Comparison of ENCODE assay signal across 8 mouse cellular contexts in genomic region chr7:100931316-100931925, GRCm38 (mm10). TPM values are rescaled to one million over a fixed set of nuclear protein-coding genes. Genes with fewer than 3 reads are reported as not detected.
DNase-seq lines count a peak whose midpoint lies in the region; ATAC-seq lines count a peak whose summit lies in the region.

No protein-coding gene starts in this region.

- H3K4me2 ChIP-seq in forebrain, embryonic 14.5 days (ENCODE audit: low read length), result peak overlapping the region; percentile 92
- peak overlapping the region; percentile 87 for H3K4me2 ChIP-seq in kidney, embryonic 15.5 days
- H3K4me2 ChIP-seq in midbrain, embryonic 16.5 days (ENCODE audit: low read length), result peak overlapping the region; percentile 67

- H3K27me3 ChIP-seq in forebrain, embryonic 14.5 days (replicated peaks; ENCODE audit: control insufficient read depth, insufficient read depth, low read length), result 0 out of 2 replicates have a peak, but pooled peaks cover 6% of the 10 kb centered on the region
- no peaks in the 10 kb centered on the region for H3K27me3 ChIP-seq in kidney, embryonic 15.5 days
- H3K27me3 ChIP-seq in midbrain, embryonic 16.5 days (ENCODE audit: control insufficient read depth, insufficient read depth, low read depth, low read length), result peaks cover 18% of the 10 kb centered on the region

- H3K36me3 ChIP-seq in forebrain, embryonic 14.5 days (ENCODE audit: control insufficient read depth, insufficient read depth, low read length), result no peaks in the 10 kb centered on the region
- peaks cover 14% of the 10 kb centered on the region for H3K36me3 ChIP-seq in kidney, embryonic 15.5 days
- no peaks in the 10 kb centered on the region for H3K36me3 ChIP-seq in midbrain, embryonic 16.5 days (ENCODE audit: control insufficient read depth, insufficient read depth, low read length)

- peak overlapping the region; percentile 89 for H3K27ac ChIP-seq in forebrain, embryonic 14.5 days (ENCODE audit: low read depth, low read length)
- peak overlapping the region; percentile 100 for H3K27ac ChIP-seq in kidney, embryonic 15.5 days
- H3K27ac ChIP-seq in midbrain, embryonic 16.5 days (ENCODE audit: low read length), result peak overlapping the region; percentile 54

- ATAC-seq in cerebellum, adult (ENCODE audit: insufficient number of reproducible peaks, low FRiP score, low TSS enrichment), result no peak
- ATAC-seq in forebrain, embryonic 14.5 days, result peak; percentile 33
- ATAC-seq in kidney, embryonic 15.5 days (replicated peaks; ENCODE audit: low FRiP score), result peak; percentile 11
- ATAC-seq in midbrain, embryonic 16.5 days, result peak; percentile 33; the same call in 1 of the 2 replicates

- peak overlapping the region; percentile 74 for H3K9ac ChIP-seq in forebrain, embryonic 14.5 days (ENCODE audit: low read length)
- H3K9ac ChIP-seq in kidney, embryonic 15.5 days, result peak overlapping the region; percentile 95
- H3K9ac ChIP-seq in midbrain, embryonic 16.5 days (ENCODE audit: low read depth, low read length), result peak overlapping the region; percentile 23

- DNase-seq in cerebellum, postnatal 10 days, result peak; percentile 32 to 45
- DNase-seq in B cell, adult 2 months, result peak; percentile 14 to 22
- no peak for DNase-seq in forebrain, embryonic 14.5 days (ENCODE audit: low spot score)
- no peak for DNase-seq in cerebellum, postnatal 4 days (ENCODE audit: low spot score in 2 of 2)
- no peak for DNase-seq in left cerebral cortex, adult 9 months (ENCODE audit: low spot score in 2 of 2)

- WGBS in forebrain, embryonic 14.5 days, result 0% methylated on average over 48 of the region's 73 CpGs
- WGBS in kidney, embryonic 15.5 days, result under 1% methylated on average over 71 of the region's 73 CpGs
- 0% methylated on average over 54 of the region's 73 CpGs for WGBS in midbrain, embryonic 16.5 days

- peak overlapping the region; percentile 51 for H3K4me3 ChIP-seq in forebrain, embryonic 14.5 days (ENCODE audit: low read depth, low read length)
- H3K4me3 ChIP-seq in kidney, embryonic 15.5 days (replicated peaks), result peak overlapping the region; percentile 83
- peak overlapping the region; percentile 43 for H3K4me3 ChIP-seq in midbrain, embryonic 16.5 days (ENCODE audit: low read depth, low read length)

- H3K4me1 ChIP-seq in forebrain, embryonic 14.5 days (ENCODE audit: control insufficient read depth, insufficient read depth, low read length), result peaks cover 39% of the 10 kb centered on the region
- peaks cover 58% of the 10 kb centered on the region for H3K4me1 ChIP-seq in kidney, embryonic 15.5 days
- peaks cover 3% of the 10 kb centered on the region for H3K4me1 ChIP-seq in midbrain, embryonic 16.5 days (ENCODE audit: control insufficient read depth, insufficient read depth, low read length)

- H3K9me3 ChIP-seq in forebrain, embryonic 14.5 days (replicated peaks; ENCODE audit: control insufficient read depth, low read length), result no peaks in the 10 kb centered on the region
- H3K9me3 ChIP-seq in kidney, embryonic 15.5 days (replicated peaks), result no peaks in the 10 kb centered on the region
- no peaks in the 10 kb centered on the region for H3K9me3 ChIP-seq in midbrain, embryonic 16.5 days (replicated peaks; ENCODE audit: control insufficient read depth, low read length, poor library complexity, severe bottlenecking)

RNA-seq across cellular contexts. Expression of gene Arhgef17, which starts 0.5 kb away (rescaled TPM):
- 8.0 and 8.8 TPM in 2 replicates for polyA plus RNA-seq in forebrain, embryonic 14.5 days (2014; fragmentation: Nextera tagmentation; extraction: Ambion mirVana)
- 9.1 and 12.2 TPM in 2 replicates for polyA plus RNA-seq in kidney, embryonic 15.5 days (2015; fragmentation: Nextera tagmentation; extraction: Ambion mirVana)
- 13.8 and 17.6 TPM in 2 replicates for polyA plus RNA-seq in midbrain, embryonic 16.5 days (2015; fragmentation: Nextera tagmentation; extraction: Ambion mirVana)

RNA-seq across cellular contexts. Expression of gene P2ry6, which starts 43.0 kb away (rescaled TPM):
- 2.3 and 3.2 TPM in 2 replicates for polyA plus RNA-seq in forebrain, embryonic 14.5 days (2014; fragmentation: Nextera tagmentation; extraction: Ambion mirVana)
- 5.2 TPM in 2 replicates for polyA plus RNA-seq in kidney, embryonic 15.5 days (2015; fragmentation: Nextera tagmentation; extraction: Ambion mirVana)
- 2.8 and 3.0 TPM in 2 replicates for polyA plus RNA-seq in midbrain, embryonic 16.5 days (2015; fragmentation: Nextera tagmentation; extraction: Ambion mirVana)

Comparison
In these comparisons a context has a peak if more than half of its experiments do, and no peak if none do; other contexts are left out.
1. DNase-seq: peak in cerebellum, postnatal 10 days (2 of 2) and B cell, adult 2 months (2 of 2); none in forebrain, embryonic 14.5 days (single experiment), cerebellum, postnatal 4 days (0 of 2) and left cerebral cortex, adult 9 months (0 of 2).
2. H3K9ac ChIP-seq: peak in every context shown above with its lines; median percentile 95 in kidney, embryonic 15.5 days; 74 in forebrain, embryonic 14.5 days; 23 in midbrain, embryonic 16.5 days.
3. Peak in every context shown above with its lines, with median percentiles within 50 percentile points of each other: H3K27ac ChIP-seq, H3K4me2 ChIP-seq and H3K4me3 ChIP-seq.